8 mouse cellular contexts compared by ENCODE assay signal in genomic region chr11:30953469-30954154, GRCm38 (mm10). TPM values are rescaled to one million over a fixed set of nuclear protein-coding genes. Genes with fewer than 3 reads are reported as not detected.
DNase-seq lines count a peak whose midpoint lies in the region; ATAC-seq and TF ChIP-seq lines count a peak whose summit lies in the region.

No protein-coding gene starts in this region.

- peaks cover 32% of the 10 kb centered on the region for H3K36me3 ChIP-seq in C2C12 (ENCODE audit: control insufficient read depth, insufficient read depth)
- H3K36me3 ChIP-seq in heart, embryonic 11.5 days (ENCODE audit: control insufficient read depth, insufficient read depth, low read length), result peaks cover 6% of the 10 kb centered on the region
- peaks cover 17% of the 10 kb centered on the region for H3K36me3 ChIP-seq in kidney, embryonic 16.5 days (ENCODE audit: insufficient read depth, low read length)
- H3K36me3 ChIP-seq in liver, embryonic 12.5 days, result peaks cover 45% of the 10 kb centered on the region
- peaks cover 25% of the 10 kb centered on the region for H3K36me3 ChIP-seq in stomach, embryonic 14.5 days (ENCODE audit: control insufficient read depth, insufficient read depth, low read length)

- WGBS in heart, embryonic 11.5 days (ENCODE audit: insufficient replicate concordance), result 1% methylated on average over 32 of the region's 32 CpGs
- WGBS in kidney, embryonic 16.5 days, result under 1% methylated on average over 25 of the region's 32 CpGs
- 1% methylated on average over 24 of the region's 32 CpGs for WGBS in liver, embryonic 12.5 days (ENCODE audit: insufficient replicate concordance)
- WGBS in stomach, embryonic 14.5 days, result 2% methylated on average over 29 of the region's 32 CpGs

- H3K4me1 ChIP-seq in embryonic fibroblast, embryonic 13.5 days (ENCODE audit: control insufficient read depth, insufficient read depth, low read length), result no peaks in the 10 kb centered on the region
- peaks cover 8% of the 10 kb centered on the region; the same call in 1 of the 2 replicates for H3K4me1 ChIP-seq in heart, embryonic 11.5 days (ENCODE audit: control insufficient read depth, insufficient read depth, low read length)
- peaks cover 13% of the 10 kb centered on the region for H3K4me1 ChIP-seq in kidney, embryonic 16.5 days (ENCODE audit: insufficient read depth, low read length)
- H3K4me1 ChIP-seq in liver, embryonic 12.5 days, result peaks cover 19% of the 10 kb centered on the region
- no peaks in the 10 kb centered on the region for H3K4me1 ChIP-seq in stomach, embryonic 14.5 days (ENCODE audit: control insufficient read depth, insufficient read depth, low read length)

- no peaks in the 10 kb centered on the region for H3K9me3 ChIP-seq in heart, embryonic 11.5 days (replicated peaks; ENCODE audit: control insufficient read depth, low read length)
- peaks cover 3% of the 10 kb centered on the region; the same call in 1 of the 2 replicates for H3K9me3 ChIP-seq in kidney, embryonic 16.5 days (ENCODE audit: low read length)
- H3K9me3 ChIP-seq in liver, embryonic 12.5 days (replicated peaks), result no peaks in the 10 kb centered on the region
- H3K9me3 ChIP-seq in stomach, embryonic 14.5 days (ENCODE audit: control insufficient read depth, low read depth, low read length), result peaks cover 8% of the 10 kb centered on the region; the same call in 1 of the 2 replicates

- H3K4me3 ChIP-seq in C2C12 (ENCODE audit: insufficient read depth, poor library complexity, severe bottlenecking), result peak overlapping the region; percentile 68
- H3K4me3 ChIP-seq in embryonic fibroblast, embryonic 13.5 days (ENCODE audit: insufficient read depth, low read length), result peak overlapping the region; percentile 72
- peak overlapping the region; percentile 87 for H3K4me3 ChIP-seq in heart, embryonic 11.5 days (ENCODE audit: low read depth, low read length)
- peak overlapping the region; percentile 91 for H3K4me3 ChIP-seq in kidney, embryonic 16.5 days (ENCODE audit: low read length)
- peak overlapping the region; percentile 89 for H3K4me3 ChIP-seq in liver, embryonic 12.5 days
- peak overlapping the region; percentile 74 for H3K4me3 ChIP-seq in stomach, embryonic 14.5 days (ENCODE audit: low read depth, low read length)

- TF ChIP-seq CTCF in C2C12 (IDR thresholded peaks at IDR 0.05; ENCODE audit: control insufficient read depth, insufficient read depth, insufficient read length), result no peak
- TF ChIP-seq CTCF in embryonic fibroblast, embryonic 13.5 days (IDR thresholded peaks at IDR 0.05; ENCODE audit: borderline replicate concordance, insufficient read depth, low read length), result no peak

- peaks cover 26% of the 10 kb centered on the region for H3K79me2 ChIP-seq in C2C12 (ENCODE audit: control insufficient read depth, insufficient read depth)

- H3K79me3 ChIP-seq in C2C12 (ENCODE audit: low read depth), result peaks cover 3% of the 10 kb centered on the region

- ATAC-seq in heart, embryonic 11.5 days (replicated peaks; ENCODE audit: insufficient number of reproducible peaks, low FRiP score, low TSS enrichment), result peak; percentile 80
- ATAC-seq in kidney, embryonic 16.5 days (ENCODE audit: low FRiP score, low TSS enrichment), result peak; percentile 93
- peak; percentile 80 for ATAC-seq in liver, embryonic 12.5 days
- peak; percentile 81 for ATAC-seq in stomach, embryonic 14.5 days (ENCODE audit: insufficient number of reproducible peaks, insufficient read depth, low FRiP score, low read depth)

- DNase-seq in brain, adult 2 months (ENCODE audit: low read depth, low spot score), result peak; percentile 63
- DNase-seq in natural killer cell, adult 2 months (ENCODE audit: low spot score in 2 of 2), result peak; percentile 13 to 22

- peak overlapping the region; percentile 23 for H3K27ac ChIP-seq in embryonic fibroblast, embryonic 13.5 days (ENCODE audit: insufficient read depth, low read length)
- H3K27ac ChIP-seq in heart, embryonic 11.5 days (ENCODE audit: low read depth, low read length), result peak overlapping the region; percentile 78
- H3K27ac ChIP-seq in kidney, embryonic 16.5 days (ENCODE audit: low read length), result peak overlapping the region; percentile 37
- peak overlapping the region; percentile 92 for H3K27ac ChIP-seq in liver, embryonic 12.5 days
- H3K27ac ChIP-seq in stomach, embryonic 14.5 days (ENCODE audit: low read length), result peak overlapping the region; percentile 82

- H3ac ChIP-seq in C2C12 (ENCODE audit: control insufficient read depth, insufficient read length, low read depth), result peak overlapping the region; percentile 66

- peak overlapping the region; percentile 67 for H3K4me2 ChIP-seq in heart, embryonic 11.5 days
- peak overlapping the region; percentile 63 for H3K4me2 ChIP-seq in kidney, embryonic 16.5 days (replicated peaks; ENCODE audit: low read depth, low read length)
- peak overlapping the region; percentile 78 for H3K4me2 ChIP-seq in liver, embryonic 12.5 days
- H3K4me2 ChIP-seq in stomach, embryonic 14.5 days (replicated peaks; ENCODE audit: low read depth, low read length), result peak overlapping the region; percentile 42

- no peak; the same call in 1 of the 2 replicates for TF ChIP-seq POLR2A in embryonic fibroblast, embryonic 13.5 days (IDR thresholded peaks at IDR 0.05; ENCODE audit: low read depth, low read length)

- peak overlapping the region; percentile 94 for H3K9ac ChIP-seq in heart, embryonic 11.5 days (ENCODE audit: low read depth, low read length)
- H3K9ac ChIP-seq in kidney, embryonic 16.5 days (replicated peaks; ENCODE audit: low read length), result peak overlapping the region; percentile 75
- H3K9ac ChIP-seq in liver, embryonic 12.5 days, result peak overlapping the region; percentile 90
- peak overlapping the region; percentile 68 for H3K9ac ChIP-seq in stomach, embryonic 14.5 days (replicated peaks; ENCODE audit: low read depth, low read length)

- H3K27me3 ChIP-seq in C2C12 (ENCODE audit: control insufficient read depth, insufficient read depth, insufficient read length), result no peaks in the 10 kb centered on the region
- H3K27me3 ChIP-seq in heart, embryonic 11.5 days (ENCODE audit: control insufficient read depth, insufficient read depth, low read length), result no peaks in the 10 kb centered on the region
- H3K27me3 ChIP-seq in kidney, embryonic 16.5 days (ENCODE audit: insufficient read depth, low read length), result no peaks in the 10 kb centered on the region
- no peaks in the 10 kb centered on the region for H3K27me3 ChIP-seq in liver, embryonic 12.5 days (replicated peaks)
- no peaks in the 10 kb centered on the region for H3K27me3 ChIP-seq in stomach, embryonic 14.5 days (ENCODE audit: control insufficient read depth, insufficient read depth, low read length)

TF ChIP-seq in C2C12, 6 proteins besides CTCF, POLR2A, EP300 and RAD21:
- TF ChIP-seq MAX (IDR thresholded peaks at IDR 0.05), result no peak
- no peak for TF ChIP-seq FOSL1 (IDR thresholded peaks at IDR 0.05; ENCODE audit: insufficient read depth, low read length, poor library complexity, severe bottlenecking)
- TF ChIP-seq CEBPB (IDR thresholded peaks at IDR 0.05; ENCODE audit: low read depth), result no peak
- TF ChIP-seq USF1 (IDR thresholded peaks at IDR 0.05; ENCODE audit: low read depth), result no peak
- TF ChIP-seq MYOD1 (IDR thresholded peaks at IDR 0.05; ENCODE audit: control insufficient read depth, insufficient read length, low read depth), result no peak
- TF ChIP-seq MYOG (IDR thresholded peaks at IDR 0.05; ENCODE audit: control insufficient read depth, extremely low read depth, insufficient read length), result no peak

RNA-seq across cellular contexts. Expression of gene Erlec1, which starts 0.5 kb away (rescaled TPM):
- 10.3 TPM for polyA plus RNA-seq in C2C12 (2012; fragmentation: generic; extraction: Trizol)
- polyA plus RNA-seq in embryonic fibroblast, embryonic 13.5 days (2011; ENCODE audit: insufficient read length, low read depth, missing spikeins), result 103 and 108 TPM in 2 replicates
- 12.6 TPM in 2 replicates for polyA plus RNA-seq in heart, embryonic 11.5 days (2014; fragmentation: Nextera tagmentation; extraction: Ambion mirVana)
- polyA plus RNA-seq in kidney, embryonic 16.5 days (2015; fragmentation: Nextera tagmentation; extraction: Ambion mirVana), result 12.8 and 12.9 TPM in 2 replicates
- polyA plus RNA-seq in liver, embryonic 12.5 days (2016; fragmentation: Nextera tagmentation; extraction: Ambion mirVana), result 5.0 and 6.3 TPM in 2 replicates
- polyA plus RNA-seq in stomach, embryonic 14.5 days (2014; fragmentation: Nextera tagmentation; extraction: Ambion mirVana), result 17.0 and 18.4 TPM in 2 replicates

RNA-seq across cellular contexts. Expression of gene Chac2, which starts 32.5 kb away (rescaled TPM):
- 4.2 TPM for polyA plus RNA-seq in C2C12 (2012; fragmentation: generic; extraction: Trizol)
- 12.3 and 14.7 TPM in 2 replicates for polyA plus RNA-seq in embryonic fibroblast, embryonic 13.5 days (2011; ENCODE audit: insufficient read length, low read depth, missing spikeins)
- 16.7 and 17.2 TPM in 2 replicates for polyA plus RNA-seq in heart, embryonic 11.5 days (2014; fragmentation: Nextera tagmentation; extraction: Ambion mirVana)
- 18.3 and 19.8 TPM in 2 replicates for polyA plus RNA-seq in kidney, embryonic 16.5 days (2015; fragmentation: Nextera tagmentation; extraction: Ambion mirVana)
- 63.5 and 66.3 TPM in 2 replicates for polyA plus RNA-seq in liver, embryonic 12.5 days (2016; fragmentation: Nextera tagmentation; extraction: Ambion mirVana)
- 16.9 and 21.4 TPM in 2 replicates for polyA plus RNA-seq in stomach, embryonic 14.5 days (2014; fragmentation: Nextera tagmentation; extraction: Ambion mirVana)

Comparison
In these comparisons a context has a peak if more than half of its experiments do, and no peak if none do; other contexts are left out.
1. Peak in every context shown above with its lines: DNase-seq, ATAC-seq, H3K4me3 ChIP-seq and H3K27ac ChIP-seq.
2. H3K27ac ChIP-seq: peak in every context shown above with its lines; median percentile 92 in liver, embryonic 12.5 days; 82 in stomach, embryonic 14.5 days; 78 in heart, embryonic 11.5 days; 37 in kidney, embryonic 16.5 days; 23 in embryonic fibroblast, embryonic 13.5 days.